Mouse (Mus musculus): ENCODE results near the gene Fnip1.

Gene Fnip1

DNA sequence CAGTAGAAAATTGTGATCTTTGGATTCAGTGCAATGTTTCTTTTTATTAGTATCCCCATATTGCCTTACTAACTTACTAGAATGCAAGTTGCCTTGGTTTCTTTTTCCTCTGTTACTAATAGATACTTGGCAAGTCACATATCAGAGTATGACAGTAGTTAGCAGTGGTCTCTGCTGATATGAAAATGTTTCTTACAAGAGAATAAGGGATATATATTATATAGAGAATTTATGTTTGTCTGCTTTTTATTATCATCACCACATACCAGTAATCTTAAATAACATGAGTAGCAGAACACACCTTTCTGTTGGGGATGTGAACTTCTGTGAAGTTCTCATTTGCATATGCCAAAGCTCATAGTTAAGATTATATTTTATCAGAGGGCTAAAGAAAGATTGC lies 104.4 kb downstream of the Fnip1 start:
- peak; percentile 62 for DNase-seq (ENCODE audit: low read depth)

DNA sequence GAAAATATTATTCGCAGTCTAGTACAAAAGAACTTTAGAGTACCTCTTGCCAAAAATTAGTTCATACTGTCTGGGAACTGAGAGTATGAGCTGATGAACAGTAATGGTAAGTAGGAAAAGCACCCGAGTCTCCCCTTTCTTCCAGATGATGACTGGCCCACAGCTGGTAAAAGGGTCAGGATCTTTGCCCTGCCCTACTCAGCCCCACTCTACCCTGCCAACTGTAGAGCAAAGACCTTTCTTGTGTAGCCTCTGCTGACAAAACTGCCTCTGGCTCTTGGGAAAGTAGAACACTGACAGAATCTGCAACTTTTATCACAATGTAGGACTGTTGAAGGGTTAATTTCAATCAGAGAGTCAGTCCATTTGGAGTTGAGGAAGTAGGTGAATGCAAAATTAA lies 117.0 kb downstream of the Fnip1 start:
- no peak for DNase-seq (ENCODE audit: low read depth)

- DNase-seq (ENCODE audit: low read depth), result no peak
Observed at GRCm38 (mm10) chr11:54562761-54563160, 124.8 kb downstream of the Fnip1 start.

All from c-Kit-positive CD71-positive TER-119-negative erythroid progenitor cells, embryonic 14.5 days (primary cell).